ENCODE assay signal across 10 mouse cellular contexts in genomic region chr11:44570336-44570735, GRCm38 (mm10). TPM values are rescaled to one million over a fixed set of nuclear protein-coding genes. Genes with fewer than 3 reads are reported as not detected.
A peak's percentile ranks its signal among the peaks of the same experiment; 100 is the strongest.
DNase-seq lines count a peak whose midpoint lies in the region; TF ChIP-seq lines count a peak whose summit lies in the region.
"Not testable (repeated sequence)": the region's sequence is repeated elsewhere in the genome, so short reads cannot be mapped to it uniquely, and the experiment has no call there.
"Had no signal": no experiment of that assay in that cellular context is flagged by ENCODE, and none has a peak within 500 bp of the region (broad histone marks: within the 10 kb centered on the region; RNA-seq: fewer than 3 reads in every experiment).

No protein-coding gene starts in this region.

- not testable (repeated sequence) for H3K27ac ChIP-seq in kidney, adult 2 months (ENCODE audit: insufficient read depth, low read depth, low read length)

- WGBS in kidney, adult 2 months, result 44% methylated on average over 4 of the region's 4 CpGs

- not testable (repeated sequence) for TF ChIP-seq POLR2A in kidney, adult 2 months (IDR thresholded peaks at IDR 0.05; ENCODE audit: low read depth, low read length)

- DNase-seq in adrenal gland, adult (ENCODE audit: inconsistent age in 2 of 2, low spot score in 1 of 2), result peak; percentile 40 to 87
- DNase-seq in adrenal gland, postnatal 10 days, result peak; percentile 44
- peak; percentile 37 for DNase-seq in brain, adult 2 months (ENCODE audit: low read depth, low spot score)
- DNase-seq in cerebellum, postnatal 25 days, result peak; percentile 26 to 46
- peak; percentile 51 for DNase-seq in heart, adult 11 months
- DNase-seq in kidney, adult 2 months, result peak; percentile 82
- peak; percentile 16 to 46 for DNase-seq in kidney, postnatal 36 days

- not testable (repeated sequence) for TF ChIP-seq CTCF in kidney, adult 2 months (conservative IDR thresholded peaks at IDR 0.05; ENCODE audit: insufficient read depth, insufficient read length, low read depth, low read length)

- not testable (repeated sequence) for H3K4me1 ChIP-seq in kidney, adult 2 months (ENCODE audit: control insufficient read depth, insufficient read depth, low read length)

- not testable (repeated sequence) for H3K4me3 ChIP-seq in kidney, adult 2 months (ENCODE audit: insufficient read depth, low read depth, low read length)

- H3K36me3 ChIP-seq in kidney, adult 2 months (ENCODE audit: control insufficient read depth, insufficient read depth, low read length), result not testable (repeated sequence)

- H3K27me3 ChIP-seq in kidney, adult 2 months (replicated peaks; ENCODE audit: control insufficient read depth, insufficient read depth, low read length), result not testable (repeated sequence)

RNA-seq across cellular contexts. Expression of gene Ebf1, which starts 46.8 kb away (rescaled TPM):
- total RNA-seq in adrenal gland, postnatal 10 days (2021), result 10 to 100 TPM; 36.1 to 53.0 TPM
- 11.9 and 12.2 TPM in 2 replicates for polyA plus RNA-seq in kidney, adult 2 months (2012; rRNA removed)
- total RNA-seq: common myeloid progenitor, adult 5-6 weeks; granulocyte monocyte progenitor cell, adult 5-6 weeks had no signal
- polyA plus RNA-seq: erythroblast, embryonic 14.5 days had no signal

RNA-seq across cellular contexts. Expression of gene Rnf145, which starts 51.6 kb away (rescaled TPM):
- 10 to 100 TPM; 49.3 to 74.8 TPM for total RNA-seq in adrenal gland, postnatal 10 days (2021)
- polyA plus RNA-seq in kidney, adult 2 months (2012; rRNA removed), result 62.1 and 68.7 TPM in 2 replicates

Comparison
In these comparisons a context has a peak if more than half of its experiments do, and no peak if none do; other contexts are left out.
1. DNase-seq: peak in every context shown above with its lines; median percentile 82 in kidney, adult 2 months; 64 in adrenal gland, adult; 51 in heart, adult 11 months; 44 in adrenal gland, postnatal 10 days; 37 in brain, adult 2 months; 36 in cerebellum, postnatal 25 days; 31 in kidney, postnatal 36 days.